Mouse (Mus musculus) heart, embryonic 15.5 days (tissue): ENCODE measurements around the gene Skp2. TPM values are rescaled to one million over a fixed set of nuclear protein-coding genes. Genes with fewer than 3 reads are reported as not detected.
"Not testable (repeated sequence)": the region's sequence is repeated elsewhere in the genome, so short reads cannot be mapped to it uniquely, and the experiment has no call there.

Experiments
- ATAC-seq: fragments of 200-750 bp; cut with Nextera tagmentation; replicated peaks from 2 replicates; pipeline ENCODE4 v1.8.0; 2017; ENCODE audit warnings: low read depth, moderate TSS enrichment; ENCODE audit not compliant: insufficient number of reproducible peaks, insufficient read depth, low FRiP score
- H3K27ac ChIP-seq: fragments of 300-500 bp; sonication (generic); 2 replicates; pipeline ENCODE4 v1.5.1; 2015; ENCODE audit warnings: mild to moderate bottlenecking, inconsistent platforms
- H3K27me3 ChIP-seq: fragments of 300-500 bp; sonication (generic); 2 replicates; pipeline ENCODE4 v1.6.1; 2015; ENCODE audit warnings: inconsistent platforms
- H3K36me3 ChIP-seq: fragments of 300-500 bp; sonication (generic); 2 replicates; pipeline ENCODE4 v1.6.1; 2015; ENCODE audit warnings: mild to moderate bottlenecking, inconsistent platforms
- H3K4me1 ChIP-seq: fragments of 300-500 bp; sonication (generic); replicated peaks from 2 replicates; pipeline ENCODE4 v1.6.1; 2015; ENCODE audit warnings: inconsistent platforms
- H3K4me2 ChIP-seq: fragments of 300-500 bp; sonication (generic); 2 replicates; pipeline ENCODE4 v1.6.1; 2015; ENCODE audit warnings: inconsistent platforms, mild to moderate bottlenecking, moderate library complexity
- H3K4me3 ChIP-seq: fragments of 300-500 bp; sonication (generic); 2 replicates; pipeline ENCODE4 v1.5.1; 2015; ENCODE audit warnings: mild to moderate bottlenecking, inconsistent platforms
- H3K9ac ChIP-seq: fragments of 300-500 bp; sonication (generic); 2 replicates; pipeline ENCODE4 v1.6.1; 2015; ENCODE audit warnings: mild to moderate bottlenecking, inconsistent platforms
- H3K9me3 ChIP-seq: fragments of 300-500 bp; sonication (generic); replicated peaks from 2 replicates; pipeline ENCODE4 v1.6.1; 2016; ENCODE audit warnings: inconsistent platforms
- WGBS: fragments of 180-500 bp; shearing (Covaris S2); methylation state at CpG from one replicate; pipeline ENCODE4 v1.1.7; 2015; ENCODE audit warnings: mixed read lengths; 5-methylcytosine and 5-hydroxymethylcytosine counted together
- polyA plus RNA-seq: library from polyadenylated mRNA; unstranded; fragments of >200 nt; fragmentation: Nextera tagmentation; extraction: Ambion mirVana; gene quantifications from 2 replicates; pipeline ENCODE4 v1.2.1, GENCODE M21; 2015

Gene Skp2
- polyA plus RNA-seq, result 18.4 and 24.0 TPM in 2 replicates

- no peak for ATAC-seq
- no peaks in the 10 kb centered on the region for H3K27me3 ChIP-seq
- no peaks in the 10 kb centered on the region for H3K9me3 ChIP-seq
- H3K4me2 ChIP-seq, result no peak within 1 kb of the TSS
- no peaks in the 10 kb centered on the region for H3K4me1 ChIP-seq
- no peak within 1 kb of the TSS for H3K9ac ChIP-seq
- peaks cover 20% of the 10 kb centered on the region for H3K36me3 ChIP-seq
- H3K4me3 ChIP-seq, result no peak within 1 kb of the TSS
- no peak within 1 kb of the TSS for H3K27ac ChIP-seq
Measured at GRCm38 (mm10) chr15:9155325-9155724, at the start of gene Skp2. Gene Skp2 (minus strand): TSS chr15:9155425.

- H3K4me3 ChIP-seq, result no peak overlapping the region
- 52% methylated on average over 6 of the region's 6 CpGs for WGBS
- peaks cover 7% of the 10 kb centered on the region; the same call in 1 of the 2 replicates for H3K36me3 ChIP-seq
- no peak overlapping the region for H3K9ac ChIP-seq
- no peak overlapping the region for H3K4me2 ChIP-seq
- no peaks in the 10 kb centered on the region for H3K9me3 ChIP-seq
- H3K27me3 ChIP-seq, result no peaks in the 10 kb centered on the region
- no peaks in the 10 kb centered on the region for H3K4me1 ChIP-seq
- no peak overlapping the region for H3K27ac ChIP-seq
- no peak for ATAC-seq
Measured at GRCm38 (mm10) chr15:9198421-9198820, 43.2 kb upstream of the Skp2 start.

GRCm38 (mm10) chr15:9192685-9193084 is 37.5 kb upstream of the Skp2 start:
- H3K27ac ChIP-seq, H3K4me3 ChIP-seq, ATAC-seq, H3K9ac ChIP-seq, H3K9me3 ChIP-seq, H3K4me1 ChIP-seq, H3K4me2 ChIP-seq, H3K27me3 ChIP-seq, H3K36me3 ChIP-seq: not testable (repeated sequence)

- Histone ChIP-seq H3K9me3 (no peaks in the 10 kb centered on the region), H3K27me3 (no peaks in the 10 kb centered on the region), H3K9ac (no peak overlapping the region), H3K4me3 (no peak overlapping the region), H3K27ac (no peak overlapping the region), H3K4me1 (no peaks in the 10 kb centered on the region), H3K36me3 (peaks cover 15% of the 10 kb centered on the region), H3K4me2 (no peak overlapping the region)
- ATAC-seq, result no peak
- 87% methylated on average over 2 of the region's 2 CpGs for WGBS
Measured at GRCm38 (mm10) chr15:9189796-9190195, 34.6 kb upstream of the Skp2 start.

GRCm38 (mm10) chr15:9183995-9184394 is 28.8 kb upstream of the Skp2 start:
- no peak overlapping the region for H3K4me2 ChIP-seq
- no peak for ATAC-seq
- H3K4me3 ChIP-seq, result no peak overlapping the region
- H3K9ac ChIP-seq, result no peak overlapping the region
- H3K27ac ChIP-seq, result no peak overlapping the region
- no peaks in the 10 kb centered on the region for H3K27me3 ChIP-seq
- H3K9me3 ChIP-seq, result no peaks in the 10 kb centered on the region
- H3K4me1 ChIP-seq, result no peaks in the 10 kb centered on the region
- 93% methylated on average over 5 of the region's 5 CpGs for WGBS
- peaks cover 12% of the 10 kb centered on the region for H3K36me3 ChIP-seq

GRCm38 (mm10) chr15:9177038-9177437 is 21.8 kb upstream of the Skp2 start:
- peaks cover 24% of the 10 kb centered on the region for H3K36me3 ChIP-seq
- no peak overlapping the region for H3K27ac ChIP-seq
- no peak overlapping the region for H3K4me3 ChIP-seq
- no peaks in the 10 kb centered on the region for H3K27me3 ChIP-seq
- no peak for ATAC-seq
- no peak overlapping the region for H3K4me2 ChIP-seq
- H3K9ac ChIP-seq, result no peak overlapping the region
- H3K4me1 ChIP-seq, result no peaks in the 10 kb centered on the region
- H3K9me3 ChIP-seq, result no peaks in the 10 kb centered on the region
- 95% methylated on average over 3 of the region's 3 CpGs for WGBS

GRCm38 (mm10) chr15:9164125-9164524 is 8.9 kb upstream of the Skp2 start:
- H3K4me2 ChIP-seq, result no peak overlapping the region
- H3K4me1 ChIP-seq, result no peaks in the 10 kb centered on the region
- no peaks in the 10 kb centered on the region for H3K27me3 ChIP-seq
- peaks cover 20% of the 10 kb centered on the region for H3K36me3 ChIP-seq
- no peak for ATAC-seq
- WGBS, result 71% methylated on average over 6 of the region's 6 CpGs
- no peak overlapping the region for H3K4me3 ChIP-seq
- H3K9me3 ChIP-seq, result no peaks in the 10 kb centered on the region
- H3K27ac ChIP-seq, result no peak overlapping the region
- no peak overlapping the region for H3K9ac ChIP-seq

- Histone ChIP-seq H3K36me3 (peaks cover 6% of the 10 kb centered on the region), H3K4me2 (no peak overlapping the region), H3K4me1 (no peaks in the 10 kb centered on the region), H3K4me3 (no peak overlapping the region), H3K9me3 (no peaks in the 10 kb centered on the region), H3K27me3 (no peaks in the 10 kb centered on the region), H3K9ac (no peak overlapping the region), H3K27ac (no peak overlapping the region)
- WGBS, result 76% methylated on average over 4 of the region's 4 CpGs
- ATAC-seq, result no peak
Measured at GRCm38 (mm10) chr15:9162557-9163070, 7.4 kb upstream of the Skp2 start.

GRCm38 (mm10) chr15:9140684-9141171 is 14.5 kb downstream of the Skp2 start:
- peak overlapping the region; percentile 89 for H3K4me3 ChIP-seq
- peak overlapping the region; percentile 77 for H3K27ac ChIP-seq
- no peaks in the 10 kb centered on the region for H3K9me3 ChIP-seq
- WGBS, result under 1% methylated on average over 37 of the region's 37 CpGs
- no peaks in the 10 kb centered on the region for H3K27me3 ChIP-seq
- H3K4me2 ChIP-seq, result peak overlapping the region; percentile 80
- peaks cover 23% of the 10 kb centered on the region for H3K4me1 ChIP-seq
- peak overlapping the region; percentile 83 for H3K9ac ChIP-seq
- peaks cover 19% of the 10 kb centered on the region for H3K36me3 ChIP-seq
- peak; percentile 75 for ATAC-seq

GRCm38 (mm10) chr15:9140252-9140680 is 15.0 kb downstream of the Skp2 start, which contains the start of gene Lmbrd2:
Gene Lmbrd2 (plus strand): TSS chr15:9140550.
- peak within 1 kb of the TSS; percentile 89 for H3K4me3 ChIP-seq
- WGBS, result under 1% methylated on average over 34 of the region's 34 CpGs
- peak within 1 kb of the TSS; percentile 83 for H3K9ac ChIP-seq
- no peaks in the 10 kb centered on the region for H3K9me3 ChIP-seq
- peak within 1 kb of the TSS; percentile 80 for H3K4me2 ChIP-seq
- ATAC-seq, result peak; percentile 99
- H3K36me3 ChIP-seq, result peaks cover 19% of the 10 kb centered on the region
- H3K4me1 ChIP-seq, result peaks cover 24% of the 10 kb centered on the region
- peak within 1 kb of the TSS; percentile 77 for H3K27ac ChIP-seq
- no peaks in the 10 kb centered on the region for H3K27me3 ChIP-seq

GRCm38 (mm10) chr15:9139447-9139846 is 15.8 kb downstream of the Skp2 start:
- H3K27me3 ChIP-seq, result no peaks in the 10 kb centered on the region
- peak overlapping the region; percentile 49 for H3K9ac ChIP-seq
- ATAC-seq, result no peak
- H3K27ac ChIP-seq, result no peak overlapping the region
- peak overlapping the region; percentile 63 for H3K4me2 ChIP-seq
- peak overlapping the region; percentile 89 for H3K4me3 ChIP-seq
- H3K4me1 ChIP-seq, result peaks cover 26% of the 10 kb centered on the region
- peaks cover 19% of the 10 kb centered on the region for H3K36me3 ChIP-seq
- H3K9me3 ChIP-seq, result no peaks in the 10 kb centered on the region
- WGBS, result 22% methylated on average over 10 of the region's 10 CpGs

GRCm38 (mm10) chr15:9134891-9135507 is 20.2 kb downstream of the Skp2 start:
- no peak for ATAC-seq
- H3K4me2 ChIP-seq, result no peak overlapping the region
- H3K4me3 ChIP-seq, result no peak overlapping the region
- WGBS, result 50% methylated on average over 6 of the region's 6 CpGs
- H3K27ac ChIP-seq, result peak overlapping the region; percentile 58
- H3K9me3 ChIP-seq, result no peaks in the 10 kb centered on the region
- no peaks in the 10 kb centered on the region for H3K27me3 ChIP-seq
- H3K36me3 ChIP-seq, result peaks cover 36% of the 10 kb centered on the region
- H3K4me1 ChIP-seq, result peaks cover 33% of the 10 kb centered on the region
- no peak overlapping the region for H3K9ac ChIP-seq
